Mouse (Mus musculus) spleen, adult 12 weeks (tissue): ENCODE measurements at regions not wholly inside any gene's neighbourhood (a gene's known extent, or its start where the extent isn't known, plus 50 kb on each side); places are given as distances from the start of the nearest gene placed in this dataset.

Source experiments
- DNase-seq: peaks from one replicate; pipeline ENCODE4 v3.0.0; 2022; ENCODE audit warnings: low spot score

- DNase-seq, result no peak
These were observed 75.4 kb upstream of the Ralgps2 start for GRCm38 (mm10) chr1:157014532-157015497.

- no peak for DNase-seq
These were observed 74.2 kb upstream of the Ralgps2 start for GRCm38 (mm10) chr1:157013669-157014048.

GRCm38 (mm10) chr1:157012950-157013668 is 73.7 kb upstream of the Ralgps2 start:
- no peak for DNase-seq

- no peak for DNase-seq
These were observed 71.8 kb upstream of the Ralgps2 start for GRCm38 (mm10) chr1:157011226-157011625.

GRCm38 (mm10) chr1:157009427-157009826 is 70.0 kb upstream of the Ralgps2 start:
- no peak for DNase-seq

GRCm38 (mm10) chr1:157007891-157008730 is 68.7 kb upstream of the Ralgps2 start:
- no peak for DNase-seq

GRCm38 (mm10) chr1:157004312-157005074 is 65.1 kb upstream of the Ralgps2 start:
- DNase-seq, result no peak

GRCm38 (mm10) chr1:157003034-157003433 is 63.6 kb upstream of the Ralgps2 start:
- DNase-seq, result no peak

GRCm38 (mm10) chr1:157002258-157002657 is 62.8 kb upstream of the Ralgps2 start:
- DNase-seq, result no peak

GRCm38 (mm10) chr1:157001008-157001660 is 61.7 kb upstream of the Ralgps2 start:
- DNase-seq, result no peak

- DNase-seq, result no peak
These were observed 60.5 kb upstream of the Ralgps2 start for GRCm38 (mm10) chr1:156999947-157000346.

- no peak for DNase-seq
These were observed 59.8 kb upstream of the Ralgps2 start for GRCm38 (mm10) chr1:156999272-156999671.

- DNase-seq, result no peak
These were observed 58.3 kb upstream of the Ralgps2 start for GRCm38 (mm10) chr1:156997476-156998305.

GRCm38 (mm10) chr1:156997033-156997432 is 57.6 kb upstream of the Ralgps2 start:
- no peak for DNase-seq

GRCm38 (mm10) chr1:156996084-156996880 is 56.9 kb upstream of the Ralgps2 start:
- DNase-seq, result no peak

- DNase-seq, result no peak
These were observed 55.9 kb upstream of the Ralgps2 start for GRCm38 (mm10) chr1:156995180-156995951.

GRCm38 (mm10) chr1:156994644-156995016 is 55.2 kb upstream of the Ralgps2 start:
- DNase-seq, result no peak

GRCm38 (mm10) chr1:156994005-156994643 is 54.7 kb upstream of the Ralgps2 start:
- no peak for DNase-seq
